Mouse (Mus musculus): ENCODE measurements at regions not wholly inside any gene's neighbourhood (a gene's known extent, or its start where the extent isn't known, plus 50 kb on each side); places are given as distances from the start of the nearest gene placed in this dataset.
A peak's percentile ranks its signal among the peaks of the same experiment; 100 is the strongest.

DNA sequence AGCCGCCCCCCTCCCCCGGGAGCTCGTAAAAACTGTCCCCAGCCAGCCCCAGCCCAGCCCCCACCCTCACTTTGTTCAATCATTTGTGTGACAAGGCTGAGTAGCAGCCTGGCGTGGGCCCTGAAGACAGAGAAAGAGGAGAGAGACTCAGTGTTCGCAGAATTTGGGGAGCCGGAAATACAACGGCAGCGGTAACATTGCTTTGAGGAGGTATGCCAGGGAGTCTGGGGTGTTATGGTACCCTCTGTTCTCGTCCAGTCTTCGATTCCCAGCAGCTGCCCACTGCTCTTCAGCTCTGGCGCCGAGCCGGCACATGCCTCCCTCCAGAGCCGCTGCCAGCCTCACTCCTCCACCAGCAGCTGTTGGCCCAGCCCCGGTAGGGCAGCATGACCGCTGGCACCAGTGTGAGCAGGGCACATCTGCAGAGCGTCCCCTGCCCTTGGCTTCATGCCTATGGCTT is 156.2 kb upstream of the Cdyl start:
- peaks cover 17% of the 10 kb centered on the region for H3K4me1 ChIP-seq
- WGBS, result 62% methylated on average over 17 of the region's 17 CpGs
- H3K27ac ChIP-seq, result no peak overlapping the region
- ATAC-seq (ENCODE audit: low FRiP score), result peak; percentile 22; the same call in 1 of the 2 replicates
- peak overlapping the region; percentile 17; the same call in 1 of the 2 replicates for H3K4me2 ChIP-seq (replicated peaks)
- no peak overlapping the region for H3K4me3 ChIP-seq
- H3K9ac ChIP-seq, result no peak overlapping the region
- H3K27me3 ChIP-seq, result no peaks in the 10 kb centered on the region
- H3K36me3 ChIP-seq, result no peaks in the 10 kb centered on the region
- H3K9me3 ChIP-seq (replicated peaks), result no peaks in the 10 kb centered on the region

DNA sequence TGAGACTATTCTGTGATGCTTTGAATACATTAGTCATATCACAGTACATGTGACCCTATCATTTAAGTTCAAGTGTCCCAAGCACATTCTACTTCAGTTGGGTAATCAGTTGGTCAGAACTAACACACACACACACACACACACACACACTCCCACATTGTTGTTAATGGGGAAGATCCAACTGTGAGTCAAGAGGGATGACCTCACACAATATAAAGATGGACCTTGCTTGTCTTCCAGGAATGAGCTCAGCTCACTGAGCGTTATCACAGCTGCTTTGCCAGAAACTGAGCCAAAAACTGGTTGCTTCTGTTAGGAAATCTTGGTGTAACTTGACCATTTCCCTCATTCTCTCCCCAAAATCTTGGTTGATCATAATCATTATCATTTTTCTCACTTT is 152.4 kb upstream of the Cdyl start:
- no peak overlapping the region for H3K27ac ChIP-seq
- no peaks in the 10 kb centered on the region for H3K27me3 ChIP-seq
- H3K9ac ChIP-seq, result no peak overlapping the region
- no peak for ATAC-seq (ENCODE audit: low FRiP score)
- no peaks in the 10 kb centered on the region for H3K9me3 ChIP-seq (replicated peaks)
- H3K4me3 ChIP-seq, result no peak overlapping the region
- no peaks in the 10 kb centered on the region for H3K36me3 ChIP-seq
- H3K4me1 ChIP-seq, result peaks cover 10% of the 10 kb centered on the region
- WGBS, result 94% methylated on average over 1 of the region's 1 CpGs
- no peak overlapping the region for H3K4me2 ChIP-seq (replicated peaks)

DNA sequence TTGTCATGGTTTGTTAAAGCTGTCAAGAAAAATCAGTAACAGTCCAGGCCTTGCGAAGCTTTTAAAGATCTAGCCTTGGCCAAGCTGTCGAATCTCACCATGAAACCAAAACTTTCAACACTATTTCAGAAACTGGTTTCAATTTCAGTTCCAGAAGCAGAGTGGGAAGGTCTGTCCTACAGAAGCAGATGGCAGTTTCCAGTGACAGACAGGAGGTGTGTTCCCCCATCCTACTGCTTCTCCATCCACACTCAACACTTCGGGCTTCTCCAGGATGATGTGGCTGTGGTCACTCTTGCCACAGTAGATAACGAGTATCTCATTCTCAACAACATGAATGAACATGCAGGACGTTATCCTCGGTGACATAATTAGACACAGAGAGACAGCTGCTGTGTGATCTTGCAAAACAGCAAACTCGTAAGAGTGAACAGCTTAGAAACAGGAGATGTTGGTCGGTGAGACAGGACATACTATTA is 147.6 kb upstream of the Cdyl start:
- Histone ChIP-seq H3K9ac (no peak overlapping the region), H3K36me3 (no peaks in the 10 kb centered on the region), H3K27ac (no peak overlapping the region), H3K4me1 (no peaks in the 10 kb centered on the region), H3K27me3 (no peaks in the 10 kb centered on the region), H3K4me3 (no peak overlapping the region), H3K4me2 (replicated peaks) (no peak overlapping the region), H3K9me3 (replicated peaks) (no peaks in the 10 kb centered on the region)
- 82% methylated on average over 8 of the region's 8 CpGs for WGBS
- ATAC-seq (ENCODE audit: low FRiP score), result no peak

DNA sequence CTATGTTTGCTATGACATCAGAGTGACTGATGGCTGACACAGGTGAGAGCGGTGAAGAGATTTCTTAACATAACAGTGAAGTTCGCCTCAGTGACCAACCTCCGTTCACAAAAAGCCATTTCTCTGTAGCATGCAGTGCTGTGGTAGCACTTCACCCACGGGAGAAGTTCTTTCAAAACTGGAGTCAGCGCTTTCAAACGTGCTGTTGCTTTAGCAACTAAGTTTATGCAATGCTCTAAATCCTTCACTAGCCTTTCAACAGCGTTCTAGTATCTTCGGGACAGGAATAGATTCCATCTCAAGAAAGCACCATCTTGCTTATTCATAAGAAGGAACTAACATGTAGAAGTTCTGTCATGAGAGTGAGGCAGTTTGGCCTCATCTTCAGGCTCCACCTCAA is 146.5 kb upstream of the Cdyl start:
- no peak overlapping the region for H3K27ac ChIP-seq
- H3K36me3 ChIP-seq, result no peaks in the 10 kb centered on the region
- H3K4me2 ChIP-seq (replicated peaks), result no peak overlapping the region
- 90% methylated on average over 8 of the region's 8 CpGs for WGBS
- H3K9me3 ChIP-seq (replicated peaks), result no peaks in the 10 kb centered on the region
- ATAC-seq (ENCODE audit: low FRiP score), result no peak
- H3K4me3 ChIP-seq, result no peak overlapping the region
- no peaks in the 10 kb centered on the region for H3K27me3 ChIP-seq
- no peaks in the 10 kb centered on the region for H3K4me1 ChIP-seq
- H3K9ac ChIP-seq, result no peak overlapping the region

DNA sequence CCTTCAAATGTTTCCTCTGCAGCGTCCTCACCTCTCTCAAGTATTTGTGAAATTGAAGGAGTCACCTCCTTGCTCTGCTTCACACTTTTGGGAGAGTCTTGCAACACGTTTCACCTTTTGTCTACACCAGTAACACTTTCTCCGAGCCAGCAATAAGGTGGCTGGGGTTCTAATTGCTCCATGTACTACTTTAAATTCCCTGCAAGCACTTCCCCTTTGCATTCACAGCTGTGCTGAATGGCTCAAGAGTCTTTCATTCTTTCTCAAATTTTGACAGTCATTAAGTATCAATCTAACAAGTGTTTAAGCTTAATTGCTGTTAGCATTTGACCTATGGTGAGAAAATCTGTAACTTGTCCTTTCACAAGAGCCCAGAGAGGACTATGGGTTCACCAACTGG is 144.3 kb upstream of the Cdyl start:
- H3K9me3 ChIP-seq (replicated peaks), result no peaks in the 10 kb centered on the region; the same call in 1 of the 2 replicates
- no peak overlapping the region for H3K4me3 ChIP-seq
- no peak for ATAC-seq (ENCODE audit: low FRiP score)
- 73% methylated on average over 3 of the region's 3 CpGs for WGBS
- no peaks in the 10 kb centered on the region for H3K36me3 ChIP-seq
- H3K4me1 ChIP-seq, result no peaks in the 10 kb centered on the region
- no peak overlapping the region for H3K27ac ChIP-seq
- no peak overlapping the region for H3K4me2 ChIP-seq (replicated peaks)
- no peak overlapping the region for H3K9ac ChIP-seq
- H3K27me3 ChIP-seq, result no peaks in the 10 kb centered on the region

DNA sequence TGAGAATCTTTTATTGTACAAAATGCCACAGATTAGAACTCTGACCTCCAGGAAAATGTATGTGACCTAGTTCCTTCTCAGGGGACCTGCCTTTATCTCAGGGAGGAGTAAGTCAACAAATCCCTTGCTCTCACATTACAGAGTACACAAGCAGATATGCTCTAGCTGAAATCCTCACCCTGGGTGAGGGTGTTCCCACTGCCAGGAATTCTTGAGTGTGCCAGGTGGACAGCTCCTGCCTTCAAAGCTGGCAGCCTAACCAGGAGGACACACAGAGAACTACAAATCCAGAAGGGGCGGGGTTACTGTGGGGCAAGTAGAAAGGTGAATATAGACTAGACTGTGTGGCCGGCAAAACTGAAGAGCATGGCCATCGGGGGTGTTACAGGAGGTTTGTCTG is 141.9 kb upstream of the Cdyl start:
- WGBS, result 80% methylated on average over 3 of the region's 3 CpGs
- Histone ChIP-seq H3K27ac (no peak overlapping the region), H3K4me2 (replicated peaks) (no peak overlapping the region), H3K27me3 (no peaks in the 10 kb centered on the region), H3K9me3 (replicated peaks) (no peaks in the 10 kb centered on the region; the same call in 1 of the 2 replicates), H3K36me3 (no peaks in the 10 kb centered on the region), H3K9ac (no peak overlapping the region), H3K4me1 (no peaks in the 10 kb centered on the region), H3K4me3 (no peak overlapping the region)
- ATAC-seq (ENCODE audit: low FRiP score), result no peak

DNA sequence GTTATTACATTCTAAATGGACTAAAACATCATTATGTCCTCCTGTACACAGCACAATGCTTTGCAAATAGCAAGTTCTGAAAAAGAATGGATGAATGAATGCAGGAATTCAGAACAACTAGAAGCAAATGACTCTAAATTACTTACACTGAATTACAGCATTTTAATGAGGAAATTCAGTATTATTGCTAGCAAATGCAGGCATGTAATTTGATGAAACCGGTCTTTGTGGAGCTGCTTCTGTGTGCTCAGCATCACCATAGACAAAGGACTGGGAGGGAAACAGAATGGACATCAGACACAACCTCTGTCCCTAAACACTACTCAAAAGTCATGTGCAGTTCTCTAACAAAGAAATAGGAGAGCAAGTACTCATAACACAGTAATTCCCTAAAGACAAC is 137.4 kb upstream of the Cdyl start:
- no peaks in the 10 kb centered on the region for H3K27me3 ChIP-seq
- no peaks in the 10 kb centered on the region; the same call in 1 of the 2 replicates for H3K9me3 ChIP-seq (replicated peaks)
- H3K4me3 ChIP-seq, result no peak overlapping the region
- no peaks in the 10 kb centered on the region for H3K36me3 ChIP-seq
- no peak overlapping the region for H3K27ac ChIP-seq
- H3K4me1 ChIP-seq, result no peaks in the 10 kb centered on the region
- 71% methylated on average over 1 of the region's 1 CpGs for WGBS
- H3K4me2 ChIP-seq (replicated peaks), result no peak overlapping the region
- no peak overlapping the region for H3K9ac ChIP-seq
- no peak for ATAC-seq (ENCODE audit: low FRiP score)

DNA sequence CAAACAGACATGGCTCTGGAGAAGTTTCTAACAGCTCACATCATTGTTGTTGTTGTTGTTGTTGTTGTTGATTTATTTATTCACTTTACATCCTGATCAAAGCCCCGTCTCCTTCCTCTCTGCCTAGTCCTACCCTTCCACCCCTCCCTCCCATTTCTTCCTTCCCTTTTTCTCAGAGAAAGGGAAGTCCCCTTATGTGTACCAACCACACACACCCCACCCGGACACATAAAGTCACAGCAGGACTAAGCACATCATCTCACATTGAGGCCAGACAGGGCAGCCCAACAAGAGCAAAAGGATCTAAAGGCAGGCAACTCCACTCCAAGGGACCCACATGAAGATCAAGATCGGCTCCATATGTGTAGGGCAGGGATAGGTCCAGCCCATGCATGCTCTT is 130.1 kb upstream of the Cdyl start:
- Histone ChIP-seq H3K4me2 (replicated peaks) (no peak overlapping the region), H3K9me3 (replicated peaks) (no peaks in the 10 kb centered on the region), H3K9ac (no peak overlapping the region), H3K27me3 (no peaks in the 10 kb centered on the region), H3K27ac (no peak overlapping the region), H3K36me3 (no peaks in the 10 kb centered on the region), H3K4me1 (no peaks in the 10 kb centered on the region), H3K4me3 (no peak overlapping the region)
- no peak for ATAC-seq (ENCODE audit: low FRiP score)
- 85% methylated on average over 3 of the region's 3 CpGs for WGBS

DNA sequence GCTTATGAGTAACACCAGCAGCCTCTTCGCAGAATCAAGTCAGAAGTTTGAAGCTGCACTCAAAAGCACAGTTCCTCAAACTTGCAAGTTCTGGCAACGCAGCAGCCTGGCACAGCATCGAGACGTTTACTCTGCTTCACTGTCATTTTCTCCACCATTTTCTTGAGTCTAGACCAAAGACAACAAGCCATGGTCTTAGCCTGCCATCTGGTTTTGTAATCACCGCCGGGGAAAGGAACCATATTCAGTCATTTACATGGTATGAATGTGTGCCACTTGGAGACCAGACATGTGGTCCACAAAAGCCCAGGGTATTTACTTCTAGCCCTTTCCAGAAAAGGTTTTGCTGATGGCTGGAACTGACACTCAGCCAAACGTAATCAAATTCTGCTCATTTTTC is 122.5 kb upstream of the Cdyl start:
- Histone ChIP-seq H3K4me1 (no peaks in the 10 kb centered on the region), H3K27ac (no peak overlapping the region), H3K9ac (no peak overlapping the region), H3K36me3 (no peaks in the 10 kb centered on the region), H3K9me3 (replicated peaks) (no peaks in the 10 kb centered on the region), H3K27me3 (no peaks in the 10 kb centered on the region), H3K4me2 (replicated peaks) (no peak overlapping the region), H3K4me3 (no peak overlapping the region)
- no peak for ATAC-seq (ENCODE audit: low FRiP score)
- 72% methylated on average over 7 of the region's 7 CpGs for WGBS

DNA sequence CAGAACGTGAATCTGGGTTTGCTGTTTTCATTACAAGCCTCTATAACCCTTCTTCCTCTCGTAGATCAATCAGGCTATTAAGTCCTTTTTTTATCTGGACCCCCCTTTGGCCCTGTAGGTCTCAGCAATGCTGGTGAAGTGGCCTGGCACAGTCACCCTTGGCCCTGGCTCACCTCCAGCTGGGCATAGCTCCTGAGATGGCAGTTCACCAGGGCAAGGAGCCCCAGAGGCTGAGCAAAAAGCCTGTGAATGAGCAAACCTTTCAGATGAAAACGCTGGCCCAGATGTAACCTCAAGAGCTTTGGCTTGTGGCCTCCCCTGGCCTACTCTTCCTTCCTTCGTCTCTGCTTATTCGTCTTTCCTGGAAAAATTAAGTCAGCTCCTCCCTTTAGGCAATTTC is 121.7 kb upstream of the Cdyl start:
- H3K9ac ChIP-seq, result no peak overlapping the region
- no peaks in the 10 kb centered on the region for H3K9me3 ChIP-seq (replicated peaks)
- H3K4me1 ChIP-seq, result no peaks in the 10 kb centered on the region
- H3K4me2 ChIP-seq (replicated peaks), result no peak overlapping the region
- no peaks in the 10 kb centered on the region for H3K36me3 ChIP-seq
- H3K4me3 ChIP-seq, result no peak overlapping the region
- no peaks in the 10 kb centered on the region for H3K27me3 ChIP-seq
- WGBS, result 76% methylated on average over 5 of the region's 5 CpGs
- H3K27ac ChIP-seq, result no peak overlapping the region
- ATAC-seq (ENCODE audit: low FRiP score), result no peak

DNA sequence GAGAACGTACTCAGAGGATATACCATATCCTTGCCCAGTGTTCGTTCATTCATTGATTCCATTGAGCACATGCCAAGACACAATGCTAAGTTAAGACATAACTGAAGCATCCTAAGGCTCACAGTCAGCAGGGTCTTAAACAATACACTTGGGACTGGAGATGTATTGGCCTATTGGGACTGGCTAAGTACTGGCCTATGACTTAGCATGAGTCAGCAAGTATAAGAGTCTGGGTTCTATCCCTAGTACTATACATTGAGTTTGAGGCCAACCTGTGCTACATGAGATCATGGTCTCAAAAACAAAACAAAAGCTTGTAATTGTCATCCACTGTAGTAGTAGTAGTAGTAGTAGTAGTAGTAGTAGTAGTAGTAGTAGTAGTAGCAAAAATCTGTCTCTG is 119.2 kb upstream of the Cdyl start:
- no peaks in the 10 kb centered on the region for H3K9me3 ChIP-seq (replicated peaks)
- H3K4me3 ChIP-seq, result no peak overlapping the region
- no peaks in the 10 kb centered on the region for H3K4me1 ChIP-seq
- ATAC-seq (ENCODE audit: low FRiP score), result no peak
- H3K36me3 ChIP-seq, result no peaks in the 10 kb centered on the region
- H3K4me2 ChIP-seq (replicated peaks), result no peak overlapping the region
- 89% methylated on average over 2 of the region's 2 CpGs for WGBS
- no peak overlapping the region for H3K27ac ChIP-seq
- no peaks in the 10 kb centered on the region for H3K27me3 ChIP-seq
- H3K9ac ChIP-seq, result no peak overlapping the region

DNA sequence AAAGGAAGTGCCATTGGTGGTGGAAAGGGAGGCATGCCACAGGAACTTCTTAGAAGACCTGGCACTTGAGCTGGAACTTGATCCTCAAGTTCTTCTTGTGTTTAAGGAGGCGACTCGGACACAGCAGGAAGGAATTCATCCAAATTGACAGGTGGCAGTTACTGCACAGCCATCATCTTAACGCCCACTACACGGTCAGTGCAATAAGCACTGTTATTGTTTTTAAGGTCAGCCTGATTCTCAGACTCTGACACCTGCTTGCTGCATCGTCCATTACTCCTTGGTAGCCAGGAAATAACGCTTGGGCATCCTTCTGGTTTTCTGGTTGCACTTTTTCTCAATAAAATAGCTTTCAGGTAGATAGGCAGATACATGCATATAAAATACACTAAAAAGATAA is 118.6 kb upstream of the Cdyl start:
- H3K4me2 ChIP-seq (replicated peaks), result no peak overlapping the region
- H3K27ac ChIP-seq, result no peak overlapping the region
- H3K27me3 ChIP-seq, result no peaks in the 10 kb centered on the region
- no peak for ATAC-seq (ENCODE audit: low FRiP score)
- WGBS, result 83% methylated on average over 6 of the region's 6 CpGs
- no peaks in the 10 kb centered on the region for H3K4me1 ChIP-seq
- H3K36me3 ChIP-seq, result no peaks in the 10 kb centered on the region
- no peaks in the 10 kb centered on the region for H3K9me3 ChIP-seq (replicated peaks)
- no peak overlapping the region for H3K4me3 ChIP-seq
- no peak overlapping the region for H3K9ac ChIP-seq

DNA sequence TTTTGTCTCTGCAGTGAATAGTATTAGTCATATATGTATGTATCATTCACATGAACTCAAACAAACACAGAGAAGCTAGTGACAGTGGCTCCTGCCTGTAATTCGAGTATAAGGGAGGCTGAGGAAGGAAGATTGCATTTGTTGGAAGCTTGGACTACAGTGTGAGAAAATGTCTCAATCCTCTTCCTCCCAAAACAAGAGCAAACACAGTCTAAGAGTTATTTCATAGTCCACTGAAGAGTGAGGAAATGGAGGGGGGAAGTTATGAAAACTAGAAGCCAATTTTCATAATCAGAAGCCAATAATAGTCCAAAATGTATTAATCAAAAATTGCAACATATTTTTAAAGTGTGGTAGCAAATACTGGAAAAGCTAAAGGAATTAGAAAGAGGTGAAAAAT is 95.6 kb upstream of the Cdyl start:
- Histone ChIP-seq H3K4me3 (no peak overlapping the region), H3K4me1 (no peaks in the 10 kb centered on the region), H3K27me3 (no peaks in the 10 kb centered on the region), H3K9ac (no peak overlapping the region), H3K36me3 (no peaks in the 10 kb centered on the region), H3K4me2 (replicated peaks) (no peak overlapping the region), H3K27ac (no peak overlapping the region), H3K9me3 (replicated peaks) (no peaks in the 10 kb centered on the region)
- WGBS, result 54% methylated on average over 1 of the region's 1 CpGs
- no peak for ATAC-seq (ENCODE audit: low FRiP score)
